Mouse (Mus musculus) hindbrain, embryonic 10.5 days (tissue): ENCODE results near the gene Cmas. TPM values are rescaled to one million over a fixed set of nuclear protein-coding genes. Genes with fewer than 3 reads are reported as not detected.
A peak's percentile ranks its signal among the peaks of the same experiment; 100 is the strongest.

Source experiments
- DNase-seq: peaks from one replicate; pipeline ENCODE4 v3.0.0-alpha.2; 2017; ENCODE audit warnings: low spot score
- H3K27ac ChIP-seq: fragments of 300-500 bp; sonication (generic); 2 replicates; pipeline ENCODE4 v1.5.1; 2016; ENCODE audit warnings: mild to moderate bottlenecking, moderate library complexity
- H3K27me3 ChIP-seq: fragments of 300-500 bp; sonication (generic); 2 replicates; pipeline ENCODE4 v1.6.1; 2016; ENCODE audit warnings: mild to moderate bottlenecking; ENCODE audit not compliant: poor library complexity, insufficient read depth, severe bottlenecking
- H3K36me3 ChIP-seq: fragments of 300-500 bp; sonication (generic); 2 replicates; pipeline ENCODE4 v1.6.1; 2016; ENCODE audit warnings: mild to moderate bottlenecking, moderate library complexity
- H3K4me1 ChIP-seq: fragments of 300-500 bp; sonication (generic); replicated peaks from 2 replicates; pipeline ENCODE4 v1.6.1; 2016; ENCODE audit warnings: mild to moderate bottlenecking
- H3K4me3 ChIP-seq: fragments of 300-500 bp; sonication (generic); 2 replicates; pipeline ENCODE4 v1.5.1; 2016; ENCODE audit warnings: mild to moderate bottlenecking, moderate library complexity
- H3K9me3 ChIP-seq: fragments of 300-500 bp; sonication (generic); 2 replicates; pipeline ENCODE4 v1.6.1; 2016; ENCODE audit warnings: mild to moderate bottlenecking, moderate library complexity
- WGBS: fragments of 180-500 bp; shearing (Covaris S2); methylation state at CpG from one replicate; pipeline ENCODE4 v1.1.7; 2016; 5-methylcytosine and 5-hydroxymethylcytosine counted together
- polyA plus RNA-seq: library from polyadenylated mRNA; unstranded; fragments of >200 nt; fragmentation: Nextera tagmentation; extraction: Ambion mirVana; gene quantifications from 2 replicates; pipeline ENCODE4 v1.2.1, GENCODE M21; 2016

The Cmas gene
- polyA plus RNA-seq, 1 experiment from 2014 or later = 97.0 TPM

DNA sequence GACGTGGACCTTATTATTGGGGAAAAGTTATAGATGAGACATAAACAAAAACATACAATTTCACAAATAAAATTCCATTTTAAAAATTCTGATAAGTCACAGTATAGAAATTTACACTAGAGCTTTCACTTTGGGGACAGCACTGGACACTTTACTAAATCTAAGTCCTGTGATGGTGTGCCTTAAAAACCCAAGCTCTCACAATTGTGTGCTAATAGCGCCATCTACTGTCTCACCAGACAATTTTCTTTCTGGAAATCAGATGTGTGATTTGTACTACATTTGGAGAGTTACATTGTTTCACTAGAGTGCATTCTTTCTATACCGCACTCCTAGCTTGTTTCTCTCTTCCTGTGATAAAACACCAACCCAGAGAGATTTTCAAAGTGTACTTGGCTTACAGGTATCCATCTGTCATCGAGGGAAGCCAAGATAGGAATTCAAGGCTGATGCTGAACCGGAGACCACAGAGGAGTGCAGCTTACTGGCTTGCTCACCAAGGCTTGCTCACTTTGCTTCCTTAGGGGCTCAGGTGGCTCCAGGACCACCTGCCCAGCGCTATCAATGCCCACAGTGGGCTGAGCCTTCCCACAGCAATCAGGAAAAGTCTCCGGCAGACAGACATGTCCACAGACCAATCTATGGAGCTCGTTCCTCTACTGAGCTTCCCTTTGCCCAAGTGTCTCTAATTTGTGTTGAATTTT is 21.0 kb upstream of the Cmas start:
- 53% methylated on average over 8 of the region's 8 CpGs for WGBS
- DNase-seq = no peak
- H3K4me1 ChIP-seq = no peaks in the 10 kb centered on the region
- no peaks in the 10 kb centered on the region for H3K9me3 ChIP-seq
- H3K4me3 ChIP-seq = no peak overlapping the region
- no peaks in the 10 kb centered on the region for H3K27me3 ChIP-seq
- H3K27ac ChIP-seq = no peak overlapping the region
- H3K36me3 ChIP-seq = no peaks in the 10 kb centered on the region

DNA sequence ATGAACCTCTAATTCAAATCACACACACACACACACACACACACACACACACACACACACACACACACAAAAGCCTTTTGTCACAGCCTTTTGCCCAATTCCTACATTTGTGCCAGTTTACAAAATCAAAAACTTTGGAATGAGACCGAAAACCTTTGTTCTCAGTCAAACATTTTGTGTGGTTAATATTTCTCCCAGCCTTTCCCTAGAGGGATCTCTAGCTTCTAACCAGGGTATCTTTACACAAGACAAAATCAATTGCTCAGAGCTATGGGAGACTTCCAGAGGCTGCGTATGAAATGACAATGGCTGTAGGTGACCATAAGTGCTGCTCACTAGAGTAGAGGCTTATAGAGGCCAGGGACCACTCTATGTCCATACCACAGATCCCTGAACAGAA is 18.3 kb upstream of the Cmas start:
- Histone ChIP-seq H3K36me3 (no peaks in the 10 kb centered on the region), H3K4me1 (no peaks in the 10 kb centered on the region), H3K27me3 (no peaks in the 10 kb centered on the region), H3K9me3 (no peaks in the 10 kb centered on the region), H3K27ac (no peak overlapping the region), H3K4me3 (no peak overlapping the region)
- DNase-seq = no peak
- WGBS = 96% methylated on average over 2 of the region's 2 CpGs

DNA sequence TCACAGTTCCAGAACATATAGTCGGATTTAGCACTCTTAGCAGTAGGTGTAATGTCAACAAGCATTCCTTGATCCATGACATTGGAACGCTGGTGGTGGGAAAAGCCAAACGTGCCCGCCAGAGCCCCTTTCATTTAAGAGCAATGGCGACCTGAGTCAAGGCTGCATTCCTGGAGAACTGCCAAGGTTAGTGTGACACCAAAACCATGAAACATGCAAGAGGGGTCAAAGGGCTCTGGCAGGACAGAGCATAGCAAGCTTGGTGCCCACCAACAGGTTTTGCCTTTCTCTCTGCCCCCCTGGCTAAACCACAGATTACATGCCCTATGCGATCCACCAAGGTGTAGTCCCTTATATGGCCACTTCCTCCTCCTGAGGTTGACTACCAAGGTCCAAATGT is 17.8 kb upstream of the Cmas start:
- WGBS = 88% methylated on average over 6 of the region's 6 CpGs
- no peaks in the 10 kb centered on the region for H3K27me3 ChIP-seq
- no peak overlapping the region for H3K4me3 ChIP-seq
- no peaks in the 10 kb centered on the region for H3K36me3 ChIP-seq
- no peaks in the 10 kb centered on the region for H3K9me3 ChIP-seq
- no peak overlapping the region for H3K27ac ChIP-seq
- H3K4me1 ChIP-seq = no peaks in the 10 kb centered on the region
- no peak for DNase-seq

DNA sequence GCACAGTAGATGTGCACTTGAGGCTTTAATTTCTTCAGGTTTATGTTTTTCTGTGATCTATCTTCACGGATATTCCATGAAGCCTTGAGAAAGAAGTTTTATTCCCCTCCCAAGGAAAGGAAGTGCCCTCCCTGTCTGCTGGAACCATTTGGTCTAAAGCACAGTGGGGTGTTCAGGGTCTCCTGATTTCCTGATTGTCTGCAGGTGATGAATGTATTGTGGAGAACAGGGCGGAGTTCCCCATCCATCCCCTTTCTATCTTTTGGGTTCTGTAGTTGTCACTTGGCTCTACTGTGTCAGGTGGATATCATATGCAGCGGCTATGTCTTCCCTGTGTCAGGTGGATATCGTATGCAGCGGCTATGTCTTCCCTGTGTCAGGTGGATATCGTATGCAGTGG is 14.7 kb upstream of the Cmas start:
- 91% methylated on average over 6 of the region's 6 CpGs for WGBS
- no peak for DNase-seq

DNA sequence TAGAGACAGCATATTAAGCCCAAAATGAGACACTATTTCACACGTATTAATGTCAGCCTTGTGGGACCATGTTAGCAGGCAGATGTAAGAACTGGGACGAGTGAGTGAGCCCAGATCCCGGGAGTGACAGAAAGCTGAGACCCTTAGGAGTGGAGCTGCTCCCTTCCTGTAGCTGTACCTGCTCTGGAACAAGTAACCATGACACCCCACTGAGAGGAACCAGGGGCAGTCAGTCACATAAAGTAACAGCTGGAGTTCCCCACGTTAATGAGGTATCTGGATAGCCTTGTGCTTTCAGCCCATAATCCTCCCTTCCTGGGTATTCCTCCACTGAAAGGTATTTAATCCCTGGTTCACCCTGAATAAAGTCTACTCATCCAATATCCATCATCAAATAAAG is 13.3 kb upstream of the Cmas start:
- Histone ChIP-seq H3K4me1 (no peaks in the 10 kb centered on the region), H3K9me3 (0 out of 2 replicates have a peak, but pooled peaks cover 6% of the 10 kb centered on the region), H3K27me3 (no peaks in the 10 kb centered on the region), H3K27ac (no peak overlapping the region), H3K36me3 (no peaks in the 10 kb centered on the region), H3K4me3 (no peak overlapping the region)
- 70% methylated on average over 4 of the region's 4 CpGs for WGBS
- DNase-seq = no peak

More for the DNA sequence above, 14.7 kb upstream of the Cmas start:
- Histone ChIP-seq H3K4me1 (no peaks in the 10 kb centered on the region), H3K36me3 (no peaks in the 10 kb centered on the region), H3K4me3 (no peak overlapping the region), H3K27me3 (no peaks in the 10 kb centered on the region), H3K27ac (no peak overlapping the region), H3K9me3 (0 out of 2 replicates have a peak, but pooled peaks cover 6% of the 10 kb centered on the region)

DNA sequence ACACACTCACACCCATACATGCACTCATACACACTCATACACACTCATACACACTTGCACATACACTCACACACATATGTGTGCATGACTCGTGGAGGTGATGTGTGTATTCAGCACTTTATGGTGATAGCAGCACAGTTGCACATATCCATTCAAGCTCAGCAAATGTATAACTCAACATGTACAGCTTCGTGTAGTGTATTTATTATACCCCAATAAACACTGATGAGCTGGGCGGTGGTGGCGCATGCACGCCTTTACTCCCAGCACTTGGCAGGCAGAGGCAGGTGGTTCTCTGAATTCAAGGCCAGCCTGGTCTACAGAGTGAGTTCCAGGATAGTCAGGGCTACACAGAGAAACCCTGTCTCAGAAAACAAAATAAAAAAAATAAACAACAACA is 11.0 kb upstream of the Cmas start:
- WGBS = 93% methylated on average over 5 of the region's 5 CpGs
- no peak overlapping the region for H3K27ac ChIP-seq
- H3K4me1 ChIP-seq = no peaks in the 10 kb centered on the region
- no peak for DNase-seq
- no peaks in the 10 kb centered on the region for H3K36me3 ChIP-seq
- no peak overlapping the region for H3K4me3 ChIP-seq
- no peaks in the 10 kb centered on the region for H3K27me3 ChIP-seq
- 0 out of 2 replicates have a peak, but pooled peaks cover 6% of the 10 kb centered on the region for H3K9me3 ChIP-seq

DNA sequence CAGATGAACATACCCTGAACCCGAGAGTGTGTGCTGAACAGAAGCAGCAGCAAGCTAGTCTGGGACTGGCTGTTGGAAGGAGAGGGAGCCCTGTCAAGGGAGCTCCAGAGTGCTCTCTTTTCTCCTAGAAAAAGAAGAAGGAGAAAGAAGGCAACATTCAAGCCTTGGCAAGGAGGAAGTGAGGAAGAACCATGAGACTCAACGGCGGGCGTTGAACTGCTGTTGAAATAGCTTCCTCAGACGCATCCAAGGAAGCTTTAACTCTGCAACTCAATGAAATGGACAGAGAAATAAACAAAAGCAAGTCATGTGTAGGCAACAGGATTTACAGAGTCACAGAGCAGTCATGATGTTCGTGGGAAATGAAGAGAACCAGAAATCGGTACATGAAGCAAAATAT is 9.7 kb upstream of the Cmas start:
- 85% methylated on average over 7 of the region's 7 CpGs for WGBS
- H3K36me3 ChIP-seq = no peaks in the 10 kb centered on the region
- no peaks in the 10 kb centered on the region for H3K27me3 ChIP-seq
- DNase-seq = no peak
- 0 out of 2 replicates have a peak, but pooled peaks cover 6% of the 10 kb centered on the region for H3K9me3 ChIP-seq
- no peak overlapping the region for H3K27ac ChIP-seq
- H3K4me3 ChIP-seq = no peak overlapping the region
- H3K4me1 ChIP-seq = no peaks in the 10 kb centered on the region

DNA sequence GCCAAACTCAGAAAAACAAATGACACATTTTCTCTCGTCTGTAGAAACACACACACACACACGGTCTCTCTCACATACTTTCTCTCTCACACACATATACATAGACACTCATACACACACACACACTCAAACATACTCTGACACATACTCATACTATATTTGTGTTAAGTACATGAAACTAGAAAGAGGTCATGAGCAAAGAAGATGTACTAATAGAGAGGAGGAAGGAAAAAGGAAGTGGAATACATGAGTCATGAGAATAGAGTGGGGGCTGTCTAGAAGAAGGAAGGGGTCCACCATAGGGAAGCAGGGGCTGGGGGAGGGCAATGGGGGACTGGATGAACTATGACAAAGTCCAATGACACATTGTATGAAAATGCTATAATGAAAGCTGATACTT is 9.3 kb upstream of the Cmas start:
- 92% methylated on average over 2 of the region's 2 CpGs for WGBS
- H3K4me1 ChIP-seq = no peaks in the 10 kb centered on the region
- no peak overlapping the region for H3K4me3 ChIP-seq
- H3K9me3 ChIP-seq = 0 out of 2 replicates have a peak, but pooled peaks cover 6% of the 10 kb centered on the region
- no peaks in the 10 kb centered on the region for H3K36me3 ChIP-seq
- no peak for DNase-seq
- H3K27me3 ChIP-seq = no peaks in the 10 kb centered on the region
- no peak overlapping the region for H3K27ac ChIP-seq

DNA sequence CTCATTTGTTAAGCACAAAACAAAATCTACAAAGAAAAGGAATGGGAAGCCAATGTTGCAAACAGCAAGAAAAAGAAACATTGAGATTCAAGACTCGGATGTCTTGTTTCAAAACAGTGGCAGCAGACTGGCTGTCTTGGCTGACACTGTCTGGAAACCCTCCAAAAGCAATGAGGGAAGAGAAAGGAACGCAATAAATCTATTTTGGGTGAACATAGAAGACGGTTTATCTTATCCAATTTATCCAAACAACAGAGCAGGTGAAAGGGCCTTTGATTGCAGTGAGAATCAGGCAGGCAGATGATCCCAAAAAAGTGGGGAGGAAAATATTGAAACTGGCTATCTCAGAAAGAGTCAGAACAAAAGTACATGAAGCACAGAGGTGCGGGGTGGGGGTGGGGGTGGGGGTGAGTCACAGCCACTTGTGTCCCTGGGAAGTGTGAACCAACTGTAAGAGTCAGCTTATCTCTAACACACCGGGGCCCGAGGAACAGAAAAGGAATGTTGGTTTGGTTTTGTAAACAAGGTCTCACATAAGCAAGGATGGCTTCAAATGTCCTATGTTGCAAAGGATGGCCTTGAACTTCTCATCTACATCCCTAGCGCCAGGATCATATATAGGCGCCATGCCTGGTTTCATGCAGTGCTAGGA is 8.3 kb upstream of the Cmas start:
- no peak overlapping the region for H3K4me3 ChIP-seq
- 87% methylated on average over 8 of the region's 8 CpGs for WGBS
- no peak for DNase-seq
- H3K9me3 ChIP-seq = 0 out of 2 replicates have a peak, but pooled peaks cover 6% of the 10 kb centered on the region
- no peaks in the 10 kb centered on the region for H3K4me1 ChIP-seq
- H3K36me3 ChIP-seq = no peaks in the 10 kb centered on the region
- H3K27me3 ChIP-seq = peaks cover 3% of the 10 kb centered on the region; the same call in 1 of the 2 replicates
- no peak overlapping the region for H3K27ac ChIP-seq

DNA sequence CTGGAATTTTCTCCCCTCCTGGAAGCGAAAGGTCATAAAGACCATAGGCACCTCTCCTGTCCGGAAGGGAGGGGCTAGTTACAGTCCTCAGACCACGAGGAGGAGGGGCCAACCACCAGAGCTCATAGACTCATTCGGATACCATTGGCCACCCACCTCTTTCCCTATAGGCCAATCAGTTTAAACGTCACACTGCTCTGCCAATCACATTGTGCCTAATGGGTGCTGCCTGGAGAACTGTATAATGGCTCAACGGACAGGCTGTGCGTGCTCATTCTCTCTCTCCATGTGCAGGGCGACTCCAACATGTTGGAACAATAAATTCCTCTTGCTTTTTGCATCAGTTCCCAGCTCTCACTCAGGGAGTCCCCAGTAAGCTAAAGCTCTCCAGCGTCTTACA is 5.1 kb upstream of the Cmas start:
- H3K36me3 ChIP-seq = no peaks in the 10 kb centered on the region
- 49% methylated on average over 9 of the region's 9 CpGs for WGBS
- no peak overlapping the region for H3K4me3 ChIP-seq
- peaks cover 8% of the 10 kb centered on the region for H3K4me1 ChIP-seq
- H3K9me3 ChIP-seq = no peaks in the 10 kb centered on the region
- H3K27ac ChIP-seq = no peak overlapping the region
- H3K27me3 ChIP-seq = peaks cover 28% of the 10 kb centered on the region
- DNase-seq = no peak

DNA sequence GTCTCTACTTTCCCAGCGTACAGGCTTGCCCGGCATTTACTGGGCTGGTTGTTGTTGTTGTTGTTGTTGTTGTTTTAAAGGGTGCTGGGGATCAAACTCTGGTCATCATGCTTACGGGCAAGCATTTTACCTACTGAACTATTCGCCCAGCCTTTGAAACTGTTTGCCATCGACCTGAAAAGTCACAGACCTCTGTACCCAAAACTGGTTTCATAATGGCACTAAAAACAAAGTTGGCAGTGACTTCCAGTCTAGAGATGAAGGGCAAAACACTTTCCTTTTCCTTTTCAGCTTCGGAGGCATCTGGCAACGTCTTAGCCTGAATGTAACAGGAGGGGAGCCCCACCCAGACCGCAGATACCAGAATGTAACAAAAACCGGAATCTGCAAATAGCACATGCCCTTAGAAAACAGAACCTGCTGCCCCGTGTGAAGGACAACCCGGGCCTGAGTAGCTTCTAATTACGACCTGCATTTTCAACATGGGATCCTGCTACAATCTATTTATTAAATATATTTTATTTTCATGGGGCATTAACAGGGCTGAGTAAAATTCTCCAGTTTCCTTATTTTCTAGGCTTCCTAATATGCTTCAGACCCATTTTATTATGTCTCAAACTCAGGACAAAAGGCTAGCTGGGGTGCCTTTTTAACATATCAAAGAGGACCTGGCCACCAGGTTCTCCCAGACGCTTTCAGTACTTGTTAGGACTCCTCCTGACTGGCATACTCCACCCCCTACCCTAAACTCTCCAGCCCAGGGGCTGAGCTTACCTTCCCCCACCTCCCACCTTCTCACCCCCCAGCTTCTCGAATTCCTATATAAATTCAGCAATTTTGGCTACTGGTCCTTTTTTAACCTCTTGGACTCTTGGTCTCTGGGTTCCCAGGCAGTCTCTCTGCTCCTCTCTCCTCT is 3.9 kb upstream of the Cmas start:
- Histone ChIP-seq H3K27ac (no peak overlapping the region), H3K4me3 (no peak overlapping the region), H3K4me1 (peaks cover 20% of the 10 kb centered on the region), H3K36me3 (no peaks in the 10 kb centered on the region), H3K27me3 (peaks cover 28% of the 10 kb centered on the region), H3K9me3 (no peaks in the 10 kb centered on the region)
- DNase-seq = no peak
- 40% methylated on average over 14 of the region's 14 CpGs for WGBS

DNA sequence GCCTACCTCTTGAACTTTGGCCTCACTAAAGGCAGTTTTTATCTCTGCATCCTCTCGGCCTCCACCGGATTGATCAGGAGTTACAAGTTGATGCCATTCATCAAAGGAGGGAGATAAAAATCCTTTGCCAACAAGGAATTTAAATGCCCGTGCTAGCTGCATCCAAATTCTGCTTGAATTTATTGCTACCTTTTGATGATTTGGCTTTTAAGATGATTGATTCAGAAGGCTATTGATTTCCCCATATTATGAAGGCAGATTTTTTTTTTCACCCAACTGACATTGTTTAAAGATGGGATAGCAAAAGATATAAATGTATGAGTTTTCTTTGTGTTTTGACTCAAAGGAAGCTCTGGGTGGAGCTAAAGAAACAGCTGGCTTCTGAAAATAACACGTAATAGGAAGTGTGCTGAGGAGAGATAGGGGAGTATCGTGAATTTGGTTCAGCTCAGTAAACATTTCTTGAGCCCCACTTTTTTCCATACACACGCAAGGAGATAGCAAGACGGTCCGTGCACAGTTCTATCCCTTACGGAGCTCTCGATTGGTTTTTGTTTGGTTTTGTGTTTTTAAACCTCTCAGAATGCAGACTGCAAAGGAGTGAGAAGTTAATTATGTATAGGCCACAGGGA is 964 bp downstream of the Cmas start:
- peak overlapping the region; percentile 92 for H3K4me3 ChIP-seq
- no peaks in the 10 kb centered on the region for H3K9me3 ChIP-seq
- peaks cover 35% of the 10 kb centered on the region for H3K36me3 ChIP-seq
- 61% methylated on average over 10 of the region's 10 CpGs for WGBS
- peaks cover 28% of the 10 kb centered on the region for H3K27me3 ChIP-seq
- peak overlapping the region; percentile 96 for H3K27ac ChIP-seq
- peaks cover 37% of the 10 kb centered on the region for H3K4me1 ChIP-seq
- DNase-seq = no peak
